Mouse (Mus musculus): ENCODE data around the gene Gpx5.

The Gpx5 gene

GRCm38 (mm10) chr13:21292631-21293030 is at the start of gene Gpx5:
TSS of gene Gpx5 (minus strand) at chr13:21292731.
- DNase-seq = no peak

- no peak for DNase-seq
Observed at GRCm38 (mm10) chr13:21327424-21327823, 34.9 kb upstream of the Gpx5 start.

GRCm38 (mm10) chr13:21326657-21327211 is 34.2 kb upstream of the Gpx5 start:
- peak in 1 of 2 experiments; percentile 50 for DNase-seq

GRCm38 (mm10) chr13:21326191-21326590 is 33.7 kb upstream of the Gpx5 start:
- DNase-seq = no peak

- DNase-seq = no peak
Observed at GRCm38 (mm10) chr13:21323405-21323804, 30.9 kb upstream of the Gpx5 start.

- DNase-seq = no peak
Observed at GRCm38 (mm10) chr13:21322509-21323375, 30.2 kb upstream of the Gpx5 start.

- DNase-seq = no peak
Observed at GRCm38 (mm10) chr13:21321890-21322494, 29.5 kb upstream of the Gpx5 start.

- no peak for DNase-seq
Observed at GRCm38 (mm10) chr13:21320262-21320661, 27.7 kb upstream of the Gpx5 start.

GRCm38 (mm10) chr13:21313903-21314302 is 21.4 kb upstream of the Gpx5 start:
- DNase-seq = no peak

GRCm38 (mm10) chr13:21312854-21313253 is 20.3 kb upstream of the Gpx5 start:
- no peak for DNase-seq

- no peak for DNase-seq
Observed at GRCm38 (mm10) chr13:21311926-21312325, 19.4 kb upstream of the Gpx5 start, which contains the start of gene Gpx6. TSS of gene Gpx6 (plus strand) at chr13:21312125.

GRCm38 (mm10) chr13:21309788-21310187 is 17.3 kb upstream of the Gpx5 start:
- no peak for DNase-seq

GRCm38 (mm10) chr13:21304483-21305066 is 12.0 kb upstream of the Gpx5 start:
- DNase-seq = no peak

GRCm38 (mm10) chr13:21298557-21298956 is 6.0 kb upstream of the Gpx5 start:
- no peak for DNase-seq

- DNase-seq = peak; percentile 21 to 67
Observed at GRCm38 (mm10) chr13:21279559-21279958, 13.0 kb downstream of the Gpx5 start.

- no peak for DNase-seq
Observed at GRCm38 (mm10) chr13:21279076-21279475, 13.5 kb downstream of the Gpx5 start.

- no peak for DNase-seq
Observed at GRCm38 (mm10) chr13:21276551-21276950, 16.0 kb downstream of the Gpx5 start.

GRCm38 (mm10) chr13:21275815-21276550 is 16.5 kb downstream of the Gpx5 start:
- peak in 1 of 2 experiments; percentile 19 for DNase-seq

GRCm38 (mm10) chr13:21275021-21275814 is 17.3 kb downstream of the Gpx5 start:
- no peak for DNase-seq

GRCm38 (mm10) chr13:21268262-21268661 is 24.3 kb downstream of the Gpx5 start:
- no peak for DNase-seq

GRCm38 (mm10) chr13:21267541-21267940 is 25.0 kb downstream of the Gpx5 start:
- DNase-seq = no peak

- DNase-seq = no peak
Observed at GRCm38 (mm10) chr13:21265736-21266135, 26.8 kb downstream of the Gpx5 start.
